Mouse (Mus musculus) C2C12 (cell line): ENCODE measurements around the gene Irf2bp2.

Source experiments
- CTCF ChIP-seq: IDR thresholded peaks from one replicate; pipeline ENCODE4 v1.5.1; 2011; ENCODE audit not compliant: control insufficient read depth, insufficient read depth, insufficient read length
- FOSL1 ChIP-seq: IDR thresholded peaks from one replicate; pipeline ENCODE4 v1.8.0; 2011; ENCODE audit warnings: mild to moderate bottlenecking, low read length; ENCODE audit not compliant: poor library complexity, insufficient read depth, severe bottlenecking

GRCm38 (mm10) chr8:126619487-126619886 is 25.7 kb upstream of the Irf2bp2 start:
- no peak for TF ChIP-seq CTCF
- no peak for TF ChIP-seq FOSL1
